Mouse (Mus musculus): ENCODE measurements around the gene Ppm1g. TPM values are rescaled to one million over a fixed set of nuclear protein-coding genes. Genes with fewer than 3 reads are reported as not detected.

The Ppm1g gene
- polyA plus RNA-seq (2015; fragmentation: Nextera tagmentation; extraction: Ambion mirVana) = 172 and 185 TPM in 2 replicates

GRCm38 (mm10) chr5:31220448-31221303, at the start of gene Ppm1g:
Ppm1g (minus strand) TSS chr5:31220687.
- H3K4me1 ChIP-seq (ENCODE audit: control insufficient read depth, insufficient read depth, low read depth, low read length) = peaks cover 7% of the 10 kb centered on the region
- H3K4me3 ChIP-seq (ENCODE audit: low read length) = peak within 1 kb of the TSS; percentile 100
- no peaks in the 10 kb centered on the region for H3K36me3 ChIP-seq (ENCODE audit: control insufficient read depth, insufficient read depth, low read length)
- WGBS = under 1% methylated on average over 44 of the region's 70 CpGs
- no peaks in the 10 kb centered on the region; the same call in 1 of the 2 replicates for H3K27me3 ChIP-seq (replicated peaks; ENCODE audit: control insufficient read depth, insufficient read depth, low read length)
- peak within 1 kb of the TSS; percentile 93 for H3K9ac ChIP-seq (ENCODE audit: low read depth, low read length)
- peak; percentile 94 for ATAC-seq
- H3K9me3 ChIP-seq (ENCODE audit: control insufficient read depth, low read length) = no peaks in the 10 kb centered on the region
- peak within 1 kb of the TSS; percentile 92 for H3K27ac ChIP-seq (ENCODE audit: low read depth, low read length)
- H3K4me2 ChIP-seq (ENCODE audit: low read length) = peak within 1 kb of the TSS; percentile 82

GRCm38 (mm10) chr5:31267686-31268085, 47.2 kb upstream of the Ppm1g start:
- no peak overlapping the region for H3K9ac ChIP-seq (ENCODE audit: low read depth, low read length)
- no peak for ATAC-seq

GRCm38 (mm10) chr5:31266101-31266500, 45.6 kb upstream of the Ppm1g start:
- H3K9me3 ChIP-seq (ENCODE audit: control insufficient read depth, low read length) = no peaks in the 10 kb centered on the region
- H3K27me3 ChIP-seq (replicated peaks; ENCODE audit: control insufficient read depth, insufficient read depth, low read length) = no peaks in the 10 kb centered on the region
- H3K4me2 ChIP-seq (ENCODE audit: low read length) = no peak overlapping the region
- no peak overlapping the region for H3K4me3 ChIP-seq (ENCODE audit: low read length)
- WGBS = 92% methylated on average over 7 of the region's 7 CpGs
- no peak overlapping the region for H3K27ac ChIP-seq (ENCODE audit: low read depth, low read length)
- no peak for ATAC-seq
- no peak overlapping the region for H3K9ac ChIP-seq (ENCODE audit: low read depth, low read length)
- no peaks in the 10 kb centered on the region for H3K4me1 ChIP-seq (ENCODE audit: control insufficient read depth, insufficient read depth, low read depth, low read length)
- peaks cover 41% of the 10 kb centered on the region for H3K36me3 ChIP-seq (ENCODE audit: control insufficient read depth, insufficient read depth, low read length)

More at GRCm38 (mm10) chr5:31267686-31268085, 47.2 kb upstream of the Ppm1g start:
- no peak overlapping the region for H3K27ac ChIP-seq (ENCODE audit: low read depth, low read length)
- WGBS = 61% methylated on average over 6 of the region's 6 CpGs
- peaks cover 41% of the 10 kb centered on the region for H3K36me3 ChIP-seq (ENCODE audit: control insufficient read depth, insufficient read depth, low read length)
- H3K4me1 ChIP-seq (ENCODE audit: control insufficient read depth, insufficient read depth, low read depth, low read length) = no peaks in the 10 kb centered on the region
- no peaks in the 10 kb centered on the region for H3K9me3 ChIP-seq (ENCODE audit: control insufficient read depth, low read length)
- no peaks in the 10 kb centered on the region for H3K27me3 ChIP-seq (replicated peaks; ENCODE audit: control insufficient read depth, insufficient read depth, low read length)
- no peak overlapping the region for H3K4me2 ChIP-seq (ENCODE audit: low read length)
- H3K4me3 ChIP-seq (ENCODE audit: low read length) = no peak overlapping the region

- Histone ChIP-seq H3K27me3 (replicated peaks; ENCODE audit: control insufficient read depth, insufficient read depth, low read length) (no peaks in the 10 kb centered on the region), H3K36me3 (ENCODE audit: control insufficient read depth, insufficient read depth, low read length) (peaks cover 34% of the 10 kb centered on the region), H3K4me1 (ENCODE audit: control insufficient read depth, insufficient read depth, low read depth, low read length) (no peaks in the 10 kb centered on the region), H3K9me3 (ENCODE audit: control insufficient read depth, low read length) (no peaks in the 10 kb centered on the region), H3K4me2 (ENCODE audit: low read length) (no peak overlapping the region), H3K4me3 (ENCODE audit: low read length) (no peak overlapping the region), H3K27ac (ENCODE audit: low read depth, low read length) (no peak overlapping the region), H3K9ac (ENCODE audit: low read depth, low read length) (no peak overlapping the region; the same call in 1 of the 2 replicates)
- WGBS = 89% methylated on average over 11 of the region's 11 CpGs
- ATAC-seq = no peak
Observed at GRCm38 (mm10) chr5:31257616-31258015, 37.1 kb upstream of the Ppm1g start.

- H3K9me3 ChIP-seq (ENCODE audit: control insufficient read depth, low read length) = no peaks in the 10 kb centered on the region
- no peak overlapping the region for H3K4me2 ChIP-seq (ENCODE audit: low read length)
- H3K27ac ChIP-seq (ENCODE audit: low read depth, low read length) = no peak overlapping the region
- no peak for ATAC-seq
- no peaks in the 10 kb centered on the region; the same call in 1 of the 2 replicates for H3K4me1 ChIP-seq (ENCODE audit: control insufficient read depth, insufficient read depth, low read depth, low read length)
- no peak overlapping the region for H3K4me3 ChIP-seq (ENCODE audit: low read length)
- peaks cover 30% of the 10 kb centered on the region for H3K36me3 ChIP-seq (ENCODE audit: control insufficient read depth, insufficient read depth, low read length)
- H3K27me3 ChIP-seq (replicated peaks; ENCODE audit: control insufficient read depth, insufficient read depth, low read length) = no peaks in the 10 kb centered on the region
- WGBS = 87% methylated on average over 2 of the region's 2 CpGs
- H3K9ac ChIP-seq (ENCODE audit: low read depth, low read length) = no peak overlapping the region
Observed at GRCm38 (mm10) chr5:31255971-31256370, 35.5 kb upstream of the Ppm1g start.

GRCm38 (mm10) chr5:31255381-31255780, 34.9 kb upstream of the Ppm1g start:
- Histone ChIP-seq H3K36me3 (ENCODE audit: control insufficient read depth, insufficient read depth, low read length) (peaks cover 25% of the 10 kb centered on the region), H3K27me3 (replicated peaks; ENCODE audit: control insufficient read depth, insufficient read depth, low read length) (no peaks in the 10 kb centered on the region), H3K4me3 (ENCODE audit: low read length) (no peak overlapping the region), H3K27ac (ENCODE audit: low read depth, low read length) (no peak overlapping the region), H3K4me1 (ENCODE audit: control insufficient read depth, insufficient read depth, low read depth, low read length) (no peaks in the 10 kb centered on the region; the same call in 1 of the 2 replicates), H3K4me2 (ENCODE audit: low read length) (no peak overlapping the region), H3K9ac (ENCODE audit: low read depth, low read length) (no peak overlapping the region), H3K9me3 (ENCODE audit: control insufficient read depth, low read length) (no peaks in the 10 kb centered on the region)
- no peak for ATAC-seq
- 95% methylated on average over 2 of the region's 2 CpGs for WGBS

- Histone ChIP-seq H3K9ac (ENCODE audit: low read depth, low read length) (no peak overlapping the region), H3K4me3 (ENCODE audit: low read length) (no peak overlapping the region), H3K4me1 (ENCODE audit: control insufficient read depth, insufficient read depth, low read depth, low read length) (no peaks in the 10 kb centered on the region; the same call in 1 of the 2 replicates), H3K27ac (ENCODE audit: low read depth, low read length) (no peak overlapping the region), H3K4me2 (ENCODE audit: low read length) (no peak overlapping the region), H3K9me3 (ENCODE audit: control insufficient read depth, low read length) (no peaks in the 10 kb centered on the region), H3K36me3 (ENCODE audit: control insufficient read depth, insufficient read depth, low read length) (peaks cover 23% of the 10 kb centered on the region), H3K27me3 (replicated peaks; ENCODE audit: control insufficient read depth, insufficient read depth, low read length) (no peaks in the 10 kb centered on the region)
- ATAC-seq = no peak
- 88% methylated on average over 8 of the region's 8 CpGs for WGBS
Observed at GRCm38 (mm10) chr5:31254901-31255300, 34.4 kb upstream of the Ppm1g start.

- H3K9ac ChIP-seq (ENCODE audit: low read depth, low read length) = no peak overlapping the region
- H3K9me3 ChIP-seq (ENCODE audit: control insufficient read depth, low read length) = no peaks in the 10 kb centered on the region
- peaks cover 23% of the 10 kb centered on the region for H3K36me3 ChIP-seq (ENCODE audit: control insufficient read depth, insufficient read depth, low read length)
- 83% methylated on average over 7 of the region's 7 CpGs for WGBS
- H3K27ac ChIP-seq (ENCODE audit: low read depth, low read length) = no peak overlapping the region
- H3K4me3 ChIP-seq (ENCODE audit: low read length) = no peak overlapping the region
- no peaks in the 10 kb centered on the region; the same call in 1 of the 2 replicates for H3K4me1 ChIP-seq (ENCODE audit: control insufficient read depth, insufficient read depth, low read depth, low read length)
- ATAC-seq = no peak
- no peaks in the 10 kb centered on the region for H3K27me3 ChIP-seq (replicated peaks; ENCODE audit: control insufficient read depth, insufficient read depth, low read length)
- no peak overlapping the region for H3K4me2 ChIP-seq (ENCODE audit: low read length)
Observed at GRCm38 (mm10) chr5:31254452-31254851, 34.0 kb upstream of the Ppm1g start.

GRCm38 (mm10) chr5:31253806-31254205, 33.3 kb upstream of the Ppm1g start:
- no peaks in the 10 kb centered on the region; the same call in 1 of the 2 replicates for H3K4me1 ChIP-seq (ENCODE audit: control insufficient read depth, insufficient read depth, low read depth, low read length)
- no peak overlapping the region for H3K4me3 ChIP-seq (ENCODE audit: low read length)
- ATAC-seq = no peak
- H3K9ac ChIP-seq (ENCODE audit: low read depth, low read length) = no peak overlapping the region
- H3K36me3 ChIP-seq (ENCODE audit: control insufficient read depth, insufficient read depth, low read length) = peaks cover 25% of the 10 kb centered on the region
- H3K4me2 ChIP-seq (ENCODE audit: low read length) = no peak overlapping the region
- no peaks in the 10 kb centered on the region for H3K27me3 ChIP-seq (replicated peaks; ENCODE audit: control insufficient read depth, insufficient read depth, low read length)
- 95% methylated on average over 8 of the region's 8 CpGs for WGBS
- no peak overlapping the region for H3K27ac ChIP-seq (ENCODE audit: low read depth, low read length)
- H3K9me3 ChIP-seq (ENCODE audit: control insufficient read depth, low read length) = no peaks in the 10 kb centered on the region

Measured in hindbrain, embryonic 16.5 days (tissue).